Mouse (Mus musculus) embryonic fibroblast, embryonic 13.5 days (primary cell): ENCODE measurements around the gene Acvr1.

Experiments used
- CTCF ChIP-seq: IDR thresholded peaks from 2 replicates; pipeline ENCODE4 v1.5.1; 2011; ENCODE audit warnings: mild to moderate bottlenecking, control low read depth, low read length, moderate library complexity, borderline replicate concordance; ENCODE audit not compliant: insufficient read depth
- POLR2A ChIP-seq: IDR thresholded peaks from 2 replicates; pipeline ENCODE4 v1.6.1; 2011; ENCODE audit warnings: low read depth, mild to moderate bottlenecking, control low read depth, low read length, moderate library complexity

- TF ChIP-seq CTCF (no peak), POLR2A (no peak)
Measured at GRCm38 (mm10) chr2:58479536-58479935, 87.4 kb downstream of the Acvr1 start.
